Mouse (Mus musculus): Measurements from ENCODE around the gene Kcnmb1. TPM values are rescaled to one million over a fixed set of nuclear protein-coding genes. Genes with fewer than 3 reads are reported as not detected.

The Kcnmb1 gene
- polyA plus RNA-seq, 1 experiment from 2014 or later = 0.17 TPM

DNA sequence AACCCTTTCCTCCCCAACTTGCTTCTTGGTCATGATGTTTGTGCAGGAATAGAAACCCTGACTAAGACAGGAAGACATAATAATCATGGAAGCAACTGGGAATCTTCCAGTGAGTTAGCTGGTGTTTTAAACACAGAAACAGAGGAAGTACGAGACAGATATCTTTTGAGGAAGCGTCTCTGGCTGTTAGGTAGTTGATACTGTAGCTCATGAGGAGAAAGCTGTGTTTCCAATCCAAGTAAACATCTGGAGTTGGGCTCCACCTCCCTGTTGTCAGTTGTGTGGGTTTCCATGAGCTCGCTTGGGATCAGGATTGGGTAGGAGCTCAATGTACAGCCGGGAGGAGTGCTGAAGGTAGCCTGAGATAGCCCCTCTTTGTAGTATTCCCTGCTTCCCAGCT, 16.3 kb upstream of the Kcnmb1 start:
- Histone ChIP-seq H3K9ac (no peak overlapping the region), H3K27ac (no peak overlapping the region), H3K4me1 (no peaks in the 10 kb centered on the region), H3K9me3 (no peaks in the 10 kb centered on the region), H3K36me3 (no peaks in the 10 kb centered on the region), H3K4me3 (no peak overlapping the region), H3K27me3 (no peaks in the 10 kb centered on the region), H3K4me2 (no peak overlapping the region)
- ATAC-seq (ENCODE audit: insufficient number of reproducible peaks, low FRiP score, low TSS enrichment, low read depth) = no peak
- 85% methylated on average over 4 of the region's 4 CpGs for WGBS

DNA sequence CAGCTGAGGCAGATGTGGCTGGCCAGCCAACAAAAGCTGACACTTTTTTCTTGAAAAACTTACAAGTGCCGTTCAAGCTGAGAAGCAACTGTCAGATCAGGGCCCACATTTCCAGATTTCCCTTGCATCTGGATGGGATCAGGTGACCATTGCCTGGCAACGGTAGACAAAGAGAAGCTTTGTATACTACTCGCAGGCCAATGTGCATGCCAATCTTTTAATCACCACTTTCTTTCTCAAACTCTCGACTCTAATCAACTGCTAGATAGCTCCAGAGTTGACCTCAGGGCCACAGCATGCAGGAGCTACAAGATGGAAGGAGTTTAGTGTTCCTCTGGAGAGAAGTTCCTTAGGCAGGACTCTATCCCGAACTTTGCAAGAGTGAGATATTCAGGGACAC, 11.7 kb upstream of the Kcnmb1 start:
- Histone ChIP-seq H3K27ac (no peak overlapping the region), H3K9me3 (no peaks in the 10 kb centered on the region), H3K4me3 (no peak overlapping the region), H3K4me1 (no peaks in the 10 kb centered on the region), H3K4me2 (no peak overlapping the region), H3K27me3 (no peaks in the 10 kb centered on the region), H3K36me3 (no peaks in the 10 kb centered on the region), H3K9ac (no peak overlapping the region)
- no peak for ATAC-seq (ENCODE audit: insufficient number of reproducible peaks, low FRiP score, low TSS enrichment, low read depth)
- 42% methylated on average over 5 of the region's 5 CpGs for WGBS

DNA sequence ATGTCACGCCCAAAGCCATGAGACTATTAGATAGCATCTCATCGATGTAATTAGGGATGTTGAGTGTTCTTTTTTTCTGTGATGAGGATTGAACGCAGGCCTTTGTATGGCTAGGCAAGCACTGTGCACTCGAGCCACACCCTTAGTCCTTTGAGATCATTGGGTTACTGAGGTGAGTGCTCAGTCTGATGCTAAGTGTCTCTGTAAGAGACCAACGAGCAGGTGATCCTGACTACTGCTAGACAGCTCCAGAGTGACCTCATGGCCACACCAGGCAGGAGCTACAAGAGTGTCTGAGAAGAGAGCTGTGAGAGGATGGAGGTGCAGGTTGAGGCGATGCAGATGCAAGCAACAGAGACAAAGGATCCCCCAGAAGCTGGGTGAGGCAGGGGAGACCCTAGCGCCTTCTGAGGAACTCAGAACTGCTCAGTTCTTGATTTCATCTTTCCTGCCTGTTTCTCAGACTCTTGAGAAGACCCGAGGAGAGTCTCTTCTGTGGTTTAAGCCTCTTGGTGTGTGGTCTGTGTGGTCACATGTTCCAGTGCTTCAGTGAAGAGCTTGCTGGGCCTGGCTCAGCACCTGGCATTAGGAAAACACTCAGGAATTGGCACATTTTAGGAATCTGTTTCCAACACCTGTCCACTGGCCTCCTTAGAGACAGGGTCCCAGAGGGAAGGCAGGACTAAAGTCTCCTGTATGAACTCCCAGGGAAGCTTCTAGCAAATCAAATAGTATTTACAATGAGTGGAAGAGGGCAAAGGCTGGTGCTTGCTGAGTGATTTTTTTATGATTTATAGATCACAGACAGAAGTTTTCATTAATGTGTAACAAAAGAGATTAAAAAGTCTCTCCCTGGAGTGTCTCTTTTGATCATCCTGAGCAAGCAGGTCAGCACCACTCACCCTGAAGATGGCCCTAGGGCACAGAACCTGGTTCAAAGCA, 10.9 kb upstream of the Kcnmb1 start:
- Histone ChIP-seq H3K4me1 (no peaks in the 10 kb centered on the region), H3K4me2 (no peak overlapping the region), H3K27me3 (no peaks in the 10 kb centered on the region), H3K36me3 (no peaks in the 10 kb centered on the region), H3K9ac (no peak overlapping the region), H3K4me3 (no peak overlapping the region), H3K27ac (no peak overlapping the region), H3K9me3 (no peaks in the 10 kb centered on the region)
- no peak for ATAC-seq (ENCODE audit: insufficient number of reproducible peaks, low FRiP score, low TSS enrichment, low read depth)
- WGBS = 72% methylated on average over 8 of the region's 8 CpGs

DNA sequence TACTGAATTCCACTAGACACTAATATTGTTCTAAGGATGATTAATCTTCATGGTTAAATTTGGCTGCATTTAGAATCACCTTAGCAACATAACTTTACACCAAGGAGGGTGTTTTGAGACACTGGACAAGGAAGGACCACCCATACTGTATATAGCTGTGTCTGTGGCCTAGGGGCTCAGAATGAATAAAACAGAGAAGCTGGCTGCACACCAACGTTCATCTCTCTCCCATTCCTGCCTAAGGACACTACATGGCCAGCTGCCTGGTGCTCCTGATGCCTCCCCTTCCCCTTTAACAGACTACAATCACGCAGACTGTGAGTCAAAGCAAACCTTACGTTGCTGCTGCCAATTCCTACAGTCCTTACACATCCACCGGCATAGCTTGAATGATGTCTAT, 6.8 kb upstream of the Kcnmb1 start:
- Histone ChIP-seq H3K9ac (no peak overlapping the region), H3K4me2 (no peak overlapping the region), H3K4me1 (no peaks in the 10 kb centered on the region), H3K4me3 (no peak overlapping the region), H3K9me3 (no peaks in the 10 kb centered on the region), H3K27ac (no peak overlapping the region), H3K36me3 (no peaks in the 10 kb centered on the region), H3K27me3 (no peaks in the 10 kb centered on the region)
- 65% methylated on average over 4 of the region's 4 CpGs for WGBS
- ATAC-seq (ENCODE audit: insufficient number of reproducible peaks, low FRiP score, low TSS enrichment, low read depth) = no peak

DNA sequence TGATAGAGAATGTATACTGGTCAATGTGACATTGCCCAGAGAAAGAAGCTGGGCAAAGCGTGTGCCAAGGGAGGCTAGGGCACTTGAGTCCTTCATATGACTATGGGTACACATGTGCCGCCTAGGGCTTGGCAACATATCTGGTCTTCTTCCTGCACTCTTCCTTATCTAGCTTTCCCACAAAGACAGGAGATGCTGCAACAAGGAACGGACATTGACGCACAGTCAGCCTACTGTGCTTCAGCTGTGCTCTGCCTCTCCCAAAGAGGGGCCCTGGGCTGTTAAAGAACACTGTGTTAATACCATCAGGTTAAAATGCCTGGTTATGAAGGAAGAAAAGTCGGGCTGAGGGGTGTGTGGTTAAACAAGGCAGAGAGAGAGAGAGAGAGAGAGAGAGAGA, 6.2 kb upstream of the Kcnmb1 start:
- no peak overlapping the region for H3K4me2 ChIP-seq
- no peak overlapping the region for H3K4me3 ChIP-seq
- H3K27me3 ChIP-seq = no peaks in the 10 kb centered on the region
- no peaks in the 10 kb centered on the region for H3K4me1 ChIP-seq
- H3K27ac ChIP-seq = no peak overlapping the region
- ATAC-seq (ENCODE audit: insufficient number of reproducible peaks, low FRiP score, low TSS enrichment, low read depth) = no peak
- H3K9me3 ChIP-seq = no peaks in the 10 kb centered on the region
- WGBS = 84% methylated on average over 5 of the region's 5 CpGs
- no peak overlapping the region for H3K9ac ChIP-seq
- H3K36me3 ChIP-seq = no peaks in the 10 kb centered on the region

DNA sequence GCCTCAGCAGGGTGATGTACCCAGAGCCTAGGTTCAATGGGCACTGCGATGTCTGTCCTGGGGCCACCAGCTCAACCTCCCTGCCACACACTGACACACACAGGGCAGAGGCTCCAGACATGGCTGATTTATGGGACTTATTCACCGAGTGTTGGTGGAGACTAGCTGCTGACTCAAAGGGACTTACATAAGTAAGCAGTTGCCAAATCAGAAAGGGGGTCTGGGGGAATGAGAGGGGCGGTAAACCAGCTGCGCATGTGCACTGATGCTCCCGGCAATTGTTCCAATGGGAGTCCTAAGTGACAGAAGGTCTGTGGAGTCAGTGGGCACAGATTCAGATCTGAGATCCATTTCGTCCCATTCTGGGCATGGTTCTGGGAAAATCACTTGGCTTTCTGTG, 5.2 kb upstream of the Kcnmb1 start:
- Histone ChIP-seq H3K9me3 (no peaks in the 10 kb centered on the region), H3K27me3 (no peaks in the 10 kb centered on the region), H3K4me2 (no peak overlapping the region), H3K4me1 (no peaks in the 10 kb centered on the region; the same call in 1 of the 2 replicates), H3K4me3 (no peak overlapping the region), H3K36me3 (no peaks in the 10 kb centered on the region), H3K27ac (no peak overlapping the region), H3K9ac (no peak overlapping the region)
- WGBS = 74% methylated on average over 6 of the region's 6 CpGs
- no peak for ATAC-seq (ENCODE audit: insufficient number of reproducible peaks, low FRiP score, low TSS enrichment, low read depth)

DNA sequence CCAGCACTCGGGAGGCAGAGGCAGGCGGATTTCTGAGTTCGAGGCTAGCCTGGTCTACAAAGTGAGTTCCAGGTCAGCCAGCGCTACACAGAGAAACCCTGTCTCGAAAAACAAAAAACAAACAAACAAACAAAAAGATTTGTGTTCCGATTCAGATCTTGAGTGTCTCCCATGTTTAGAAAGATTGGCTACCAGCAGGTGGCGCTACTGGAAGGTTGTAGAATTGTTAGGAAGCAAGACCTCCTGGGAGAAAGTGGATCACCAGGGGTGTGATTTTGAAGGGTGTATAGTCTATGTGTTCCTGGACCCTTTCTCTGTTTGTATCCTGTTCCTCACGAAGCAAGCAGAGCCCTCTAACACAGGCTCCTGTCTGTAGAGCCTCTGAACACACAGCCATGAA, 4.1 kb upstream of the Kcnmb1 start:
- ATAC-seq (ENCODE audit: insufficient number of reproducible peaks, low FRiP score, low TSS enrichment, low read depth) = no peak
- no peak overlapping the region for H3K4me3 ChIP-seq
- no peaks in the 10 kb centered on the region; the same call in 1 of the 2 replicates for H3K4me1 ChIP-seq
- no peaks in the 10 kb centered on the region for H3K27me3 ChIP-seq
- no peak overlapping the region for H3K9ac ChIP-seq
- H3K9me3 ChIP-seq = no peaks in the 10 kb centered on the region
- H3K36me3 ChIP-seq = no peaks in the 10 kb centered on the region
- H3K27ac ChIP-seq = no peak overlapping the region
- WGBS = 83% methylated on average over 8 of the region's 8 CpGs
- no peak overlapping the region for H3K4me2 ChIP-seq

DNA sequence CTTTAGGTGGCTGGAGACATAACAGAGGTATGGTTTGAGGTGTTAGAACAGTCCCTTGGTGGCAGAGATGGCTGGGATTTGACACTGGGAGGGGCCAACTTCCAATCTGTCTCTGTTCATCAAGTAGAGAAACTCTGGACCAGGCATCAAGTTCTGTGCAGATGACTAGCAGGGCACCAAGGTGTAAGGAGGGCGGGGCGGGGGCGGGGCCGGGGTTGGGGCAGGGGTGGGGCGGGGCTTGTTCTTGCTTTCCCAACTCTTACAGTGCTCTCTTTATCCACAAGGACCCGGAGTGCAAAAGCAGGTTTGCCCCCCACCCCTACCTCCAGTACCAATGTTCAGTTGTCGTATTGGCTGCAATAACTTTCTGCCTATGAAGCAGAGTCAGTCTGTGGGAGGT, 635 bp upstream of the Kcnmb1 start:
- no peaks in the 10 kb centered on the region for H3K36me3 ChIP-seq
- no peak overlapping the region for H3K9ac ChIP-seq
- H3K9me3 ChIP-seq = no peaks in the 10 kb centered on the region
- no peaks in the 10 kb centered on the region; the same call in 1 of the 2 replicates for H3K4me1 ChIP-seq
- H3K27me3 ChIP-seq = no peaks in the 10 kb centered on the region
- WGBS = 32% methylated on average over 7 of the region's 7 CpGs
- H3K27ac ChIP-seq = no peak overlapping the region
- no peak overlapping the region for H3K4me3 ChIP-seq
- ATAC-seq (ENCODE audit: insufficient number of reproducible peaks, low FRiP score, low TSS enrichment, low read depth) = no peak
- no peak overlapping the region for H3K4me2 ChIP-seq

DNA sequence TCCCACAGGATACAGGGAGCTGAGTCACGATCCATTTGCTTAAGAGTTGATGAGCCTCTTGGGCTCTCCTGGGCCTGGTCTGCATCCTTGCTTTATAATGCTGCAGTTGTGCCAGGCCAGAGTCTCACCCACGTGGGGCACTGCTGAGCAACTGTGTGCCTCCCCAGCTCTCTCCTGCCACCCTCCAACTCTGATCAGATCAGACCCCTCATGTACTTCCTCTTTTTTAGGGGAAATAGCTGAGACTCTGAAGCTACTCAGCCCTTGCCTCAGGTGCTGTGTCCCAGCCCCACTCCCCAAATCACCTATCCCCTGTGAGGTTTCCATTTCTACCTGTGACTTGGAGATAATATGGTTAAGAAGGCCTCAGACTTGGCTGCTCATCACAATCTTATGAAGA, 2.6 kb downstream of the Kcnmb1 start:
- Histone ChIP-seq H3K4me2 (no peak overlapping the region), H3K27me3 (no peaks in the 10 kb centered on the region), H3K36me3 (no peaks in the 10 kb centered on the region), H3K4me1 (peaks cover 16% of the 10 kb centered on the region; the same call in 1 of the 2 replicates), H3K9me3 (no peaks in the 10 kb centered on the region), H3K9ac (no peak overlapping the region), H3K27ac (no peak overlapping the region), H3K4me3 (no peak overlapping the region)
- ATAC-seq (ENCODE audit: insufficient number of reproducible peaks, low FRiP score, low TSS enrichment, low read depth) = no peak
- WGBS = 57% methylated on average over 2 of the region's 2 CpGs

DNA sequence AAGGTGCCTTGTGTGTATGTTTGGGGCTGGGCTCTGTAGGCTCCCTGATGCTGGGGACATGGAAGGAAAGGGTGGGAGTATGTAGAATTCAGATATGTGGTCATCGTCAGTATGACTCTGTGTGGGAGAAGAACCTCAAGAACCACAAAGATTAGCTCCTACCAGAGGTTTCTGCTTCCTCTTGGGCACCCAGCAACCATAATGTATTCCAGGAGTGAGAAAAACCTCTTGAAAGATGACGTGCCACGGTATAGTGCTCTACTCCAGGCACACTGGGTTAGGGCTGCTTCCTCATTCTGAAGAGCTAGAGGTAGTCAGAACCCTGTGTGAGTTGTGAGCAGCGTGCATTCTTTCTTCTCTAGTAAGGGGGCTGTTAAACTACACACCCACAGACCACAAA, 4.9 kb downstream of the Kcnmb1 start:
- H3K4me2 ChIP-seq = no peak overlapping the region
- H3K9ac ChIP-seq = no peak overlapping the region
- WGBS = 68% methylated on average over 4 of the region's 4 CpGs
- no peak overlapping the region for H3K4me3 ChIP-seq
- no peak for ATAC-seq (ENCODE audit: insufficient number of reproducible peaks, low FRiP score, low TSS enrichment, low read depth)
- H3K4me1 ChIP-seq = peaks cover 18% of the 10 kb centered on the region; the same call in 1 of the 2 replicates
- no peaks in the 10 kb centered on the region for H3K36me3 ChIP-seq
- no peaks in the 10 kb centered on the region for H3K27me3 ChIP-seq
- H3K27ac ChIP-seq = no peak overlapping the region
- no peaks in the 10 kb centered on the region for H3K9me3 ChIP-seq

DNA sequence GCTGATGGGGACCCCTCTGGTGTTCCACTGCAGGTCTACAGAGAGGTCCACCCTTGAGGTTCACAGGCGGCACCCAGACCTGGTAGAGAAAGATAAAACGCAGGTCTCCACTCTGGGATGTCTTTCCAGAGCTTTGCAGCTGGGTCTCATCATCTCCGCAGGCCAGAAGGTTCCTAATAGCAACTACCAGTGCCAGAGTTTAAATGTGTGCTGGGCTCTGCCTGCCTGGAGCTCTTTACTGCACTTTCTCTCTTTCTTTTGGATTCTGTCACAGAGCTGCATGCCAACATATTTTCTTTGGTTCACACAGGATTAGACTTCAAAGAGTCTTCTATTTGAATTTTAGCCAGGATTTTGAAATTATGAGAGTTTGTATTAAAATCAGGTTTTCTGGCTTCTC, 6.4 kb downstream of the Kcnmb1 start:
- 49% methylated on average over 3 of the region's 3 CpGs for WGBS
- Histone ChIP-seq H3K4me1 (peaks cover 18% of the 10 kb centered on the region; the same call in 1 of the 2 replicates), H3K36me3 (no peaks in the 10 kb centered on the region), H3K27me3 (no peaks in the 10 kb centered on the region), H3K9me3 (no peaks in the 10 kb centered on the region), H3K4me2 (no peak overlapping the region), H3K4me3 (no peak overlapping the region), H3K27ac (peak overlapping the region; percentile 43; the same call in 1 of the 2 replicates), H3K9ac (no peak overlapping the region)
- ATAC-seq (ENCODE audit: insufficient number of reproducible peaks, low FRiP score, low TSS enrichment, low read depth) = no peak

DNA sequence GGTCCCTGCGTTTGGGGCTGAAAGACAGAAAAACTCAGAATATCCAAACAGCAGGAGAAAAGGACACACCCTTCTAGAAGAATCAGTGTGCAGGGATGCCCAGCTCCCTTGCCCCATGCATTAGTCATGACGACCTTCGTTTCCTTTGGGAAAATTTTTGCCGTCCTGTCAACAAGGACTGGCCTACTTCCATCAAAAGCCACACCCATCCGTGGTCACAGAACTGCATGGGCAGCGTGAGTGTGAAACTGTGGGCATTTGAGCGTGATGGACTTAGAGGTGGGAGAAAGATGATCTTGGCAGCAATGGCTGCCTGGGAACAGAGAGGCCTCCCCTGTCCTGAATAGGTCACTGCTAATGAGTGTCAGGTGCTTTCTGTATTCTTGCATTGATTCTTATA, 9.3 kb downstream of the Kcnmb1 start:
- Histone ChIP-seq H3K27me3 (no peaks in the 10 kb centered on the region), H3K4me2 (no peak overlapping the region), H3K9me3 (no peaks in the 10 kb centered on the region), H3K4me1 (peaks cover 18% of the 10 kb centered on the region; the same call in 1 of the 2 replicates), H3K4me3 (no peak overlapping the region), H3K36me3 (no peaks in the 10 kb centered on the region), H3K9ac (no peak overlapping the region), H3K27ac (no peak overlapping the region)
- WGBS = 79% methylated on average over 7 of the region's 7 CpGs
- ATAC-seq (ENCODE audit: insufficient number of reproducible peaks, low FRiP score, low TSS enrichment, low read depth) = no peak

Data from limb, embryonic 15.5 days (tissue).